Mouse (Mus musculus) heart, adult 18-20 months (tissue): ENCODE results near the gene Stk10. TPM values are rescaled to one million over a fixed set of nuclear protein-coding genes. Genes with fewer than 3 reads are reported as not detected.
A peak's percentile ranks its signal among the peaks of the same experiment; 100 is the strongest.

Experiments
- DNase-seq, 2 experiments: peaks; one replicate each; pipeline ENCODE4 v3.0.0; 2021 to 2022; ENCODE audit warnings: mixed read lengths in 1 of 2
- total RNA-seq, 2 experiments: library from RNA; stranded (reverse); gene quantifications; 2 replicates each; pipeline ENCODE4 v1.2.3; 2021

The Stk10 gene
- total RNA-seq, 2 experiments from 2014 or later: 8.2 to 11.6 TPM

DNA sequence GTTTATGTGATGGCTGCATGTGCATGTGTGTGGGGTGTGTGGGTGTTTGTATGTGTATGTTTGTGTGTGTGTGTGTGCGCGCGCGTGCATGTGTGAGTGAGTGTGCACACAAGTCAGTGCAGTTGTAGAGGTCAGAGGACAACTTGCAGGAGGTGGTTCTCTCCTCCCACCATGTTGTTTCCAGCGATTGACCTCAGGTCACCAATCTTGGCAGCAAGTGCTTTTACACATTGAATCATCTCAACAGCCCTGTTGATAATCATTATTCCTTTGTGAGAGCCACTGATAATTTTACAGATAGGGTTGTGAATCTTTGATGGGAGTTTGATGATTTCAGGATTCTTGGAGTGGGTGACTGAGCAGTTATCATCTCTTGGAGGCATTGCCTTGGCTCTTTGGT is 99.6 kb downstream of the Stk10 start:
- no peak for DNase-seq

DNA sequence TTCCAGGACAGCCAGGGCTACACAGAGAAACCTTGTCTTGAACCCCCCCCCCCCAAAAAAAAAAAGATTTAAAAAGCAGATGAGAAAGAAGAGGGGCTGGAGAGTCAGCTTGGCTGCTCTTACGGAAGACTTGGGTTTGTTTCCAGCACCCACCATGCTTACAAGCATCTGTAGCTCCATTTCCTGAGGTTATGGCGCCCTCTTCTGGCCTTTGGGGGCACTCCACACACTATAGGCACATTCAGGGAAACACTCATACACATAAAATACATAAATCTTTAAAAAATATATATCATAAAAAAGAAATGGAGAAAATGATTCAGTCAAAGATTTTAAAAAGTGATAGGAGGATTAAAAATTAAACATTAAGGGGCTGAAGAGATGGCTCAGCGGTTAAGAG is 100.4 kb downstream of the Stk10 start:
- DNase-seq: no peak

DNA sequence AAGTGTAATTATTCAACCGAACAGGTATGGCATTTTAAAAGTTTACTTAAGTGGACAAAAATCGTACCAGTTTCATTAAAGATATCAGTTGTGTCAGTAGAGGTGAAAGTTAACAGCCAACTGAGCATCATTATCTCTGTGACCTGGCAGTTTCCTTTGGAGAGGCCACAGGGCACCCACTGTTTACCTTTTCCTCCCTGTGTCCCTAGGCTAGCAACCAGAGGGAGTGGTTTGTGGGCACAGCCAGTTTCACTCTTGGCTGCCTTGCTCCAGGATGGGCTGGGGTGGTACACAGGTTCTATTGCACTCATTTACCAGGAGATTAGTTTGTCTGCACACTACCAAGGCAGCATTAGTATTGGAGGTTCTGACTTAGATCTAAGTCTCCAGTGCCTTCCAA is 101.0 kb downstream of the Stk10 start:
- DNase-seq: no peak

DNA sequence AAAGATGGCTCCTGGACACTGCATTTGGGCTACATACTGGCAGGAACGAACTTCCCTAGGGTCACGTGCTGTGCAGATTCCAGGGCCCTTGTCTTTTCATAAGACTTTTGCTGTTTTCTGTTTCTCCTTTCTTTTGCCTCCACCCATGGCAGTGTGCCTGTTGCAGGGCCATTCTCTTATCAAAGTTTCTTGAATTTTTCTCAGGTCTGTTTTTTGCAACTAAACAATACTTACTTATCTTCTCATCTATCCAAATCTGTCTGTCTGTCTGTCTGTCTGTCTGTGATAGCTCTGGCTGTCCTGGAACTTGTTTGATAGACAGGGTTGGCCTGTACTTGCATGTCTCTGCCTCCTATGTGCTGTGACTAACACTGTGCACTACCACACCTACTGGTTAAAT is 101.7 kb downstream of the Stk10 start:
- no peak for DNase-seq

DNA sequence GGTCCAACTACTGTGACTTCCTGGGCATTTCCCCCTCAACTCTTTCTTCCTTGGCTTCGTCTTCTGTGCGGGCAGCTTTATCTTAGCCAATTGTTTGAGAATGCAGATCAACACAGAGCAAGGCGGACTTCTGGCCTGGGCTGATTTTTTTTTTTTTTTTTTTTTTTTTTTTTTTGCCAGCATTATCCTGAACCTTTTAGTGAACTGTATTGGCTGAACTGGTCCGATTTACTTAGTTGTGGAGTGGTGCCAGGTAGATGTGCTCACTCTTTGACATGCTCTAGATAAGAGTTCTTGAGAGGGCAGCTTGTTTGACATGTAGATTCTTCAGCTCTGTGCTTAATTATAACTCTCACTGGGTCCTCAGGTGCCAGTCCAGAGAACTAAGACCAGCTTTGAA is 103.2 kb downstream of the Stk10 start:
- no peak for DNase-seq

DNA sequence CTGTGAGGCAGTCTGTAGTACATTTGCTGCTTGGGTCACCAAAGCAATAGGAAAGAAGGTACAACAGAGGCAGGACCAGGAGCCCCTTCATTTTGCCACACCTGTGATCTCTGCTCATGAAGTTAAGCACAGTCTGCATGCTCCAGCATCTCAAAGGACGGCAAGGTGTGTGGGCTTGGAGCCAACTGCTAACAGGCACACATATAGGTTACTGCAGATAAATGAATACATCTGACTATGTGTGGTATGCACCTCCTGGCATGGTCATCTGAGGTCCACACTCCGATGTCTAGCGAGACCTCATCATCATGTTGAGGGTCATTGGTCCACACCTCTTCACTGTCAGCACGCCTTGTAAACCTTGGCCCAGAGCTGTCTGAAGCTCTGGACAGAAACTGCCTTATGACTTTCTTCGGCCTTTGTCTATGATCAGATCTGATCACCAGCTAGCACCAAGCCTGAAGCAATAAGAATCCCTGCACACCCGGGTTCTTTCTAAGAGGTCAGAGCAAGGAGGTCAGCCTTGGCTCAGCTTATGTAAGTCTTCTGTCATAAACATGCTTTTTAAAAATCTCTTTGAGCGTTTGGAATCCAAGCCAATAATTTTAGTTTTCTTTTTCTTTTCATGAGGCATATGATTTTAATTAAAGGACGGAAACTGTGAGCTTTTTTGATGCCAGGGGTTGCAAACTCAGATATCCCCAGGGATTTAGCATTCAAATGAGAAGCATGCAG is 105.6 kb downstream of the Stk10 start:
- no peak for DNase-seq

DNA sequence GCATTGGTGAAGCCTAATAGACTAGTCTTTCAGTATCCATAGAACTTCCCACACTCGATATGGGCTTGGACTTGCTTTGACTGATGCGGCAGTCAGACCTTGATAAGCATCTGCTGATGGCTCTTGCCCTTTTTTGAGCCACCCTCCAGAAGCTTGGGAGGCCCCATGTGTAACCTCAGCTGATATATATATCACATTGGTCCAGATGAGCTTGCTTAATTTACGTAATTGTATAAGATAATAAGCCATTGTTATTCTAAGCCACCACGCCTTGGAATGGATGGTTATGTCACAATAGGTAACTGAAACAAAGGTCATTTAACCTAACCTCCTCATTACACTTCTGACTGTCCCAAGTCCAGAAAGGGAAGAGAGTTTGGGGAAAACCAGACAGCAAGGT is 107.5 kb downstream of the Stk10 start:
- no peak for DNase-seq

DNA sequence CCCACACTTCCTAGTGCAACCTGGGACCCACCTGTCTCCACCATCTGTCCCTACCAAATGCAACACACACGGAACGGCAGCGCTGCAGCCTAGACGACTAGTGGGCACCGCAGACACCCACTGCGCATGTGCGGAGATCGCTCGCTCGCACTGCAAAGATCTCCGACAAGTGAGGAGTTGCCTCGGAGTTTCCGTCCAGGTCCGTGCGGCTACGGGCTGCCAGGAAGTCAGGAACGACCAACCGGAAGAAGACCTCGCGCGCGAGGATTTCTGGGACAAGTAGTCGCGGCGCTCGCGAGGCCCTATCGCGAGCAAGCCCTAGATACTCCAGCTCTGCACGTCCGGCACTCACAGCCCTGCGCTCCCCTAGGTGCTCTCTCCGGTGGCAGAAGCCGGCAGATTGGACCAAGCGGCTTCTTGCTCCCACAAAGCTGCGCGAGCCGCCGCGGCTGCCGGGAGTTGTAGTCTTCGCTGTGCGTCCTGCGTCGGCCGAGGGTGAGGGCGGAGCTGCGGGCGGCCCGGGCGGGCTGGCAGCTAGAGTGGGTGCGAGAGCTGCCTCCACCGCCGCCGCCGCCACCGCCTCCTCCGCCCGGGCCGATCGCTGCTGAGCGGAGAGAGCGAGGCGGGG is 109.3 kb downstream of the Stk10 start, which contains the start of gene Fbxw11:
TSS of gene Fbxw11 (plus strand) at position 476 of the 628 bp plus-strand sequence.
- DNase-seq: peak; percentile 94 to 97

DNA sequence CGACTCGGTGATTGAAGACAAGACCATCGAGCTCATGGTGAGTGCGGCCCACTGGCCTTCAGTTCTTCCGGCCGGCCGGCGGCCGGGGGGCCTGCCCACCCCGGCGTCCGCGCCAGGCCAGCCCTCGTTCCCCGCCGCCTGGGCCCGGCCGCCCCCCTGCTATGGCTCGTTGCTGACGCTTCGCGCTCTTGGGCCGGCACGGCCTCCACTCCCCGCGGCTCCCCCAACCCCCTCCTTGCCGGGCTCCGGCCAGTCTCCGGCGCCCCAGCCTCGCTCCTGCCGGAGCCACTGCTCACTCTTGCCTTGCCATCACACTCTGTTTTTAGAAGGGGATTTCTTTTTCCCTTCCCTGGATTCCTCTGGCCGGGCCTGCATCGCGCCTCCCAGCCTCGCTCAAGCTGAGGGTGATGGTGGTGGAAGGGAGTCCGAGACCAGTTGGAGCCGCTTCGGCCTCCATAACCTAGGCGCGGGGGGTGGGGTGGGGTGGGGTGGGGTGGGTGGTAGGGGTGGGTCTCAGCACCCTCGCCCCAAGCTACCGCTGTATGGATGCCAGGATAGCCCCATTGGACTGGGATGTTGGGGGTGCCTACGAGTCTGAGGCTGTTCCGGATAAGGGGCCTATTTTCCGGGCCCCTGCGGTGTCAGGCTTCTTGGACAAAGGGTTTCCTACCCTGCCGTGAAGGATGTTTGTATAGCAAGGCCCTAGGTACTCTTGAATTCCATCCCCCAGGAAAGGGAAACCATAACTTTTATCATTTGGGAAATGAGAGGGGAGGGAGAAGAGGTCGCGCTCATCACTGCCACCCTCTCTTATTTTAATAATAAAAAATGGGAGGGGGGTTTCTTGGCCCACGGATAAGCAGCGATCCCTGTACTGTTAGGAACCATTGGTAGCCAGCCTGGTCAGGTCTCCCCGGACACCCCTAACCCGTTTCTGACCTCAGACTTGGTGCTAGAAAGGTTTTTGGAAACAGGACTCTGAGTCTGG is 110.1 kb downstream of the Stk10 start:
- no peak for DNase-seq

DNA sequence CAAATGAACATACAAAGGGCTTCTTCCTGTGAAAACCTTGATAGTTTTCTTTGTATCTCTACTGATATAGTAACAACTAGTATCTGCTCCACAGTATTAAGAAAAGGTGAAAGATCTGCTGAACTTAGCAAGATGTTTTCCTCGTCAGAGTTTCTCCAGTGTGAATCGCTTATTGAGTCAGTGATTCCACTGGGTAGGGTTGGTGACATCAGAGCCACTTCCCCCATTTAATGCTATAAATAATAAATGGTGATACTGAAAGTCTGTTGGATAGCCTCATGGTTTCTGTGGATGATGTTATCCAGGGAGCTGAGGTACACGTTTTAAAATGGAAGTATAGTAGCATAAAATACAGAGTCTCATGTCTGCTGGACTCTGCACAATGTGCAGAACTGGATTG is 110.9 kb downstream of the Stk10 start:
- no peak for DNase-seq

DNA sequence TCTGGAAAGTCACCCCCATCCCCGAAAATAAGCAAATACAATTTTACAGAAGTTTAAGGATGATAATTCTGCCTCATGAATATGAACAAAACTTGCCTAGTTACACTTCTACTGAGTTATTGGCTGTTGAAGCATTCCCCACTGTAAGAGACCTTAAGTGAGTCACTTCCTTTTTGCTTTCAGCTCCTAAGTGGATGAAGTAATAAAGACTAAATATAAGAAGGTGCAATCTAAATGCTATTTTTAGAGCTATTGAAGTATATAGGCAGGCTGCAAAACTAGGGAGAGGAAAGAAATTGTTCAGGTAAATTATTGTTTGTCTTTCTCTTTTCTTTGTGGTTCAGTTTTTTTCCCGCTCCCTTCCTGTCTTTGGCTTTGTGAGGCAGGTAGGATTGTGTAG is 114.2 kb downstream of the Stk10 start:
- no peak for DNase-seq

DNA sequence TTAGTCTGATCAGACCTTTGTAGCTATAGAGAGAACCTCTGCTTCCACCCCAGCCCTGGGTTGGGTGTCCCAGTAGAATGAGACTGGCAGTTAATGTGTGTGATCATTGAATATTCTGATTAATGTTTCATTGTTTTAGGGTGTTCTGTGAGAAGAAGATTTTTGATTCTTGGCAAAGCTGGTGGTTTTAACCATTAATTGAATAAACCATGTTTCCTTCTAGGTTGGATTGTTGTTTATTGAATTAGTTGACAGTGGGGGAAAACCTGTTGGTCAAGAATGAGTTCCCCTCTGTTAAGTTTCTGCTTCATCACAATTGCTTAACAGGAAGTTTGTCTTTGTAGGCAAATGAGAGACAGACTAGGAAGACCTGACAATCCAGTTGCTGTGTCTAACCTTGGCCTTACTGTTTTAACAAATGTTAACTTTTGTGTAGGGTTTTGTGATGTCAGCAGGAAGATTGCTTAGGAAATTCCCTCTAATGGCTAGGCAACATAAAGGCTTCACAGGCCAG is 117.2 kb downstream of the Stk10 start:
- DNase-seq: no peak

DNA sequence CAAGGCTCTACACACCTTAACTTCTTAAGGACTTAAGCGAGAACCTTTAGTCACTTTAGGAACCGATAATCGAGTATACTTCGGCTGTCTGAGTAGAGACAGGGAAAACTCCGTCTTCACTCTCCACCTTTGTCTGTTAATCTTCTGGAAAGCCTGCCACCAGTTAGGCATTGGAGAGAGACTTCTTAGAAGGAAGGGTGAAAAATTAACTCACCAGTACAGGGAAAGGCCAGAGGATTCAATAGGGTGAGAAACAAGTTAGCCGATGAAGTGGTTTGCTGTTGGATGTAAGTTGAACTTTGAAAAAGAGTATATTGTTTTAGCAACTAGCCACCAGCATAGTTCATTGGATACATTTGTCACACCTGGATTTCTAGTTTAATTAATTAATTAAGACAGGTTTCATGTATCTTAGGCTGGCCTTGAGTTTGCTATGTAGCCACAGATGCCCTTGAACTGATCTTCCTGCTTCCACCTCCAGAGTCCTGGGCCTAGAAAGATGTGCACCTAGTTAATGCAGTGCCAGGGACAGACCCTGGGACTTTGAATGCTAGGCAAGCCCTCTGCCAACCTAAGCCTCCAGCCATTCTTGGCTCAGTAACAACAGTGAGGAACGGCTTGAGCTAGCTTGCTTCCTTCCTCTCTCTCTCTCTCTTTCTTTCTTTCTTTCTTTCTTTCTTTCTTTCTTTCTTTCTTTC is 117.9 kb downstream of the Stk10 start:
- DNase-seq: no peak

DNA sequence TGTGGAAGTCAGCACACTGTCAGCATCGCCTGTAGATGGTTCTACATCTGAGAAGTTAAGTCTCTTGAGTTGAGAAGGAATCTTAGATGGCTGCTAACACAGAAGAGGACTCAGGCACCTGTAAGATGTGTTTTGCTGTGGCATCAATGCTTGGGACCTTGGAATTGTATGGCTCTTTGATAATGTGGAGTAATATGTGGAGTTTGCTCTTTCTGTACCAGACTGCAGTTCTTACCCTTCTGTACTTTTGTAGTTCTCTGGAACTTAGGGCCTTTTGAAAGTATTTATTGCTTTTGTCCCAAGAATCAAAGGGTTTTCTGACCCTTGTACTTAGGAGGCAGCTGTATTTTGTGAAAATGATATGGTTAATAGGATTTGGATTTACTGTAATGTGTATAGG is 118.6 kb downstream of the Stk10 start:
- DNase-seq: no peak

DNA sequence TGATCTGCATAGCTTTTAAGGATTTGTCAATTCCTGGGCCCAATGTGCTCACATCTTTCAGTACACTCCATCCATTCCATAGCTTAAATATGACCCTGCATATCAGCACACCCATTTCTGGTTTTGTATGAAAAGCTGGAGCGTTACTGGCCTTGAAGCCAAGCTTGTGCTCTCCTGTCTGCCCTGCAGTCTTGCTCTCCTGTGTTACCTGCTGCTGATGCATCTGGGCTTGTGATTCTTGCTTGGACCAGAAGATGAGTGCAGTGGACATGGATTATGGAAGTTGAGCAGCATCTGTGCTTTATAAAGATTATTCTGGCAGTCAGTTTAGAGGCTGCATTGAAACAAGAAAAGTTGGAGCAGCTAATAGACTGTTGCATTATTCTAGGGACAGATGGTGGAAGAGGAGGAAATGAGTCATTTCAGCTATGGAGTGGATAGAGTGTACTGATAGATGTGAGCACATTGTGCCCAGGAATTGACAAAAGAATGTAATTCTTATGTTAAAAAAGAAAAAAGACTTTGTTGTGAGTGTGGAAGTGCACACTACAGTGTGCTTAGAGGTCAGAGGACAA is 129.1 kb downstream of the Stk10 start:
- no peak for DNase-seq

DNA sequence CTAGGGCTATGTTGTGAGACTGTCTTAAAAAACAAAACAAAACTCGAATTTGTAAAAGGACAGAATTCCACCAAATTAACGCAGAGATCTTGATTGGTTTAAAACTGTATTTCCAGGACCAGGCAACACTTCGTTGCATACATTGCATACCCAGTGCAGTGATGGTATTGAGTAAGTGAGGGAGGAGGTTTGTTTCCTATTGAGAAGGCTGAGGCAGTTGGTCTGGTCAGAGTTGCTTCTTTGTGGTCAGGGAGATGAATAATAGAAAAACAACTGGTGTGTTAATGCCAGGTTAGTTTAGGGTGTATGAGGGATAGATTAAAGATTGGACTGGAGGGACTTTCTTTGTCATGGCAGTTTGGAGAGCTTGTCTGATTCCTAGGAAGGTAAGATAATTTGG is 132.5 kb downstream of the Stk10 start:
- no peak for DNase-seq

DNA sequence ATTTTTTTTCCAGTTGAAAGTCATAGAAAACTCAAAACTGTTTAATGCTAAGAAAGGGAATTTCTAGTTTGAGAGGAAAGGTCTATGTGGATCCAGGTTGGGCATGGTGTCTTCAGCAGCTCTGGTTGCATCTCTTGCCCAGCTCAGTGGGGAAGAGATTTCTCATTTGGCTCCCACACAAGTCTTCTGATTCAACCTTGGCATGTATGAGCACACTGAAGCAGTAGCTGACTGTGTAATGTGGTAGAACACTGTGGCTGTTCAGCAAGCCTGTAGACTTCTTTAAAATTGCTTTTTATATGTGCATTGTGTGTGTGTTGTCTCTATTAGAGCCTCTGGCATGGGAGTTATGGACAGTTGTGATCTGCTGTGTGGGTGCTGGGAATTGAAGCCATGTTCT is 133.9 kb downstream of the Stk10 start:
- DNase-seq: no peak

DNA sequence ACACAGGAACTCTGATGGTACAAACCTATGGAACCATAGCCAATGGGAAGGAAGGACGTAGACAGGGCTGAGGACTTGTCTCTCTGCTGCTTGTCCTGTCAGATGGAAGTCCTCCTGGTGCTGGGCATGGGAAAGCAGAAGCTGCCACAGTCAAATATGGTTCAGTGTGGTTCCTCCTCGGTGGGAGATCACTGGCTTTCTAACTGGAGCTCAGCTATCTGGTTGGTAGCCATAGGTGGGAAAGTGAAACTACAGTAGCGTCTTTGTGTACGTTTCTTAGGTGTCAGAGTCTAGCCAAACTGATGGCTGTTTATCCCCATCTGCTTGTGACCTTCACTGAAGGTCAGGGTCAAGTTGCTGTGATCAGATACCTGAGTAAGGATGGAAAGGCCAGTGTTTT is 138.4 kb downstream of the Stk10 start:
- no peak for DNase-seq
